26 mouse cellular contexts compared by ENCODE assay signal in the genomic region with DNA sequence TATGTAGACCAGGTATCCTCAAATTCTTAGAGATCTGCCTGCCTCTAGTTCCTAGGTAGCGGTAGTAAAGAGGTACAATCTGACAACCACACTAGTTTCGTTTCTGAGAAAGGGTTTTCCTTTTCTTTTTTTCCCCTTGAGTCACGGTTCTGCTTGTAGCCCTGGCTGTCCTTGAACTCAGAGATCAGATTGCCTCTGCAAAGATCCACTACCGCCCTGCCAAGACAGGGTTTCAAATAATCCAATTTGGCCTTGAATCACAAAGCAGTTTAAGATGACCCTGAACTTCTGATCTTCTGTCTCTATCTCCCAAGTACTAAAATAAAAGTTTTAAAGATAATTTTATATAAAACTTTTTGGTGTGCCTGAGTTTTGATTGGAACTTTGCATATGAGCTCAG. TPM values are rescaled to one million over a fixed set of nuclear protein-coding genes. Genes with fewer than 3 reads are reported as not detected.
A peak's percentile ranks its signal among the peaks of the same experiment; 100 is the strongest.
DNase-seq lines count a peak whose midpoint lies in the region; ATAC-seq and TF ChIP-seq lines count a peak whose summit lies in the region.
"Had no signal": no experiment of that assay in that cellular context is flagged by ENCODE, and none has a peak within 500 bp of the region (broad histone marks: within the 10 kb centered on the region; RNA-seq: fewer than 3 reads in every experiment).

No protein-coding gene starts in this region.

- ATAC-seq in liver, embryonic 12.5 days: no peak
- no peak for ATAC-seq in forebrain, embryonic 16.5 days
- ATAC-seq: forebrain, embryonic 13.5 days; forebrain, postnatal 0 days; hindbrain, embryonic 16.5 days; inflammation-experienced regulatory T-cells, adult 6 months; intestine, embryonic 16.5 days; Patski had no signal

- no peak for TF ChIP-seq POLR2A in liver, adult 2 months (IDR thresholded peaks at IDR 0.05; ENCODE audit: extremely low read depth, insufficient read depth, low read length)
- TF ChIP-seq POLR2A in CH12.LX (IDR thresholded peaks at IDR 0.05; ENCODE audit: low read depth, low read length): no peak

- peaks cover 20% of the 10 kb centered on the region for H3K4me1 ChIP-seq in liver, adult 2 months (ENCODE audit: control insufficient read depth, insufficient read depth, low read length)
- peaks cover 69% of the 10 kb centered on the region for H3K4me1 ChIP-seq in liver, embryonic 12.5 days
- peaks cover 2 to 38% of the 10 kb centered on the region in 2 experiments; a peak in 3 of 4 replicates for H3K4me1 ChIP-seq in CH12.LX (ENCODE audit: control insufficient read depth in 1 of 2, insufficient read depth in 2 of 2)
- peaks cover 13% of the 10 kb centered on the region for H3K4me1 ChIP-seq in forebrain, embryonic 16.5 days (replicated peaks; ENCODE audit: control insufficient read depth, insufficient read depth, low read length)

- no peaks in the 10 kb centered on the region for H3K9me3 ChIP-seq in liver, embryonic 12.5 days (replicated peaks)
- no peaks in the 10 kb centered on the region for H3K9me3 ChIP-seq in CH12.LX (replicated peaks; ENCODE audit: low read length)
- no peaks in the 10 kb centered on the region for H3K9me3 ChIP-seq in forebrain, embryonic 16.5 days (ENCODE audit: control insufficient read depth, low read length)
- H3K9me3 ChIP-seq: forebrain, embryonic 10.5 days; forebrain, embryonic 13.5 days; G1E; heart, embryonic 12.5 days; heart, embryonic 15.5 days; hindbrain, embryonic 10.5 days; hindbrain, embryonic 13.5 days had no signal

- dilution Hi-C loops in CH12.LX (cut with MboI; ENCODE audit: extremely low pct_ligation_motif_present, extremely low pct_unique_long_range_greater_than_20kb, low sequenced_read_pairs): no loop called here

- H3K4me2 ChIP-seq in liver, embryonic 12.5 days: no peak overlapping the region
- H3K4me2 ChIP-seq in CH12.LX (ENCODE audit: insufficient read depth, low read depth, poor library complexity, severe bottlenecking): no peak overlapping the region
- no peak overlapping the region for H3K4me2 ChIP-seq in forebrain, embryonic 16.5 days (ENCODE audit: low read length)
- H3K4me2 ChIP-seq: forebrain, embryonic 13.5 days; heart, embryonic 12.5 days; heart, embryonic 15.5 days; hindbrain, embryonic 13.5 days had no signal

- H3K27ac ChIP-seq in liver, adult 2 months (replicated peaks; ENCODE audit: insufficient read depth, low read depth, low read length): no peak overlapping the region
- H3K27ac ChIP-seq in liver, embryonic 12.5 days: no peak overlapping the region
- no peak overlapping the region for H3K27ac ChIP-seq in CH12.LX (ENCODE audit: insufficient read depth, low read depth)
- no peak overlapping the region for H3K27ac ChIP-seq in forebrain, embryonic 16.5 days (ENCODE audit: low read length)
- H3K27ac ChIP-seq: forebrain, embryonic 10.5 days; forebrain, embryonic 13.5 days; gastrocnemius, adult 2 months; heart, embryonic 15.5 days; hindbrain, embryonic 10.5 days; hindbrain, embryonic 13.5 days had no signal

- DNase-seq in adrenal gland, adult (ENCODE audit: inconsistent age in 2 of 2, low spot score in 1 of 2): peak; percentile 68 to 86
- DNase-seq in adrenal gland, postnatal 25 days: no peak
- peak; percentile 43 for DNase-seq in liver, adult 2 months (ENCODE audit: extremely low read depth, low read depth, low spot score)
- no peak for DNase-seq in CH12.LX (ENCODE audit: extremely low read depth)
- DNase-seq: cerebellum, adult 18-20 months; cerebellum, adult 9-10 months; cerebellum, postnatal 14 days; forebrain, postnatal 0 days; gastrocnemius, adult 2 months; gastrocnemius, postnatal 14 days; heart, adult 11 months; heart, postnatal 10 days; heart, postnatal 36 days had no signal

- no peaks in the 10 kb centered on the region for H3K27me3 ChIP-seq in liver, adult 2 months (ENCODE audit: control insufficient read depth, insufficient read depth, low read length)
- no peaks in the 10 kb centered on the region for H3K27me3 ChIP-seq in liver, embryonic 12.5 days (replicated peaks)
- no peaks in the 10 kb centered on the region for H3K27me3 ChIP-seq in CH12.LX (replicated peaks)
- no peaks in the 10 kb centered on the region for H3K27me3 ChIP-seq in forebrain, embryonic 16.5 days (replicated peaks; ENCODE audit: control insufficient read depth, insufficient read depth, low read length)
- H3K27me3 ChIP-seq: forebrain, embryonic 13.5 days; heart, embryonic 12.5 days; heart, embryonic 15.5 days; hindbrain, embryonic 13.5 days; Patski had no signal

- no peak for TF ChIP-seq EP300 in CH12.LX (IDR thresholded peaks at IDR 0.05; ENCODE audit: low read length)

- 36% methylated on average over 4 of the region's 4 CpGs for WGBS in liver, adult 2 months
- WGBS in liver, embryonic 12.5 days (ENCODE audit: insufficient replicate concordance): 68% methylated on average over 4 of the region's 4 CpGs
- WGBS in forebrain, embryonic 16.5 days: 93% methylated on average over 4 of the region's 4 CpGs

- no peaks in the 10 kb centered on the region for H3K36me3 ChIP-seq in liver, adult 2 months (ENCODE audit: control insufficient read depth, insufficient read depth, low read length)
- H3K36me3 ChIP-seq in liver, embryonic 12.5 days: no peaks in the 10 kb centered on the region
- H3K36me3 ChIP-seq in CH12.LX (replicated peaks in 1 of 2; ENCODE audit: control insufficient read depth in 1 of 2, insufficient read depth in 1 of 2, low read length in 1 of 2): peaks cover 0 to 24% of the 10 kb centered on the region in 2 experiments
- no peaks in the 10 kb centered on the region for H3K36me3 ChIP-seq in forebrain, embryonic 16.5 days (ENCODE audit: control insufficient read depth, insufficient read depth)
- H3K36me3 ChIP-seq: heart, embryonic 12.5 days; heart, embryonic 15.5 days; hindbrain, embryonic 10.5 days; hindbrain, embryonic 13.5 days had no signal

- no peak overlapping the region for H3K4me3 ChIP-seq in liver, adult 2 months (ENCODE audit: insufficient read depth, low read depth, low read length)
- no peak overlapping the region for H3K4me3 ChIP-seq in liver, embryonic 12.5 days
- H3K4me3 ChIP-seq in CH12.LX (replicated peaks in 1 of 3; ENCODE audit: low read depth in 2 of 3, low read length in 2 of 3, poor library complexity in 1 of 3): no peak overlapping the region
- H3K4me3 ChIP-seq in forebrain, embryonic 16.5 days (replicated peaks; ENCODE audit: low read length): no peak overlapping the region
- H3K4me3 ChIP-seq: forebrain, embryonic 10.5 days; forebrain, embryonic 13.5 days; gastrocnemius, adult 2 months; heart, embryonic 12.5 days; heart, embryonic 15.5 days; hindbrain, embryonic 10.5 days; hindbrain, embryonic 13.5 days had no signal

- in situ Hi-C loops in CH12.LX (cut with MboI; ENCODE audit: low pct_ligation_motif_present, low pct_unique_long_range_greater_than_20kb, low sequenced_read_pairs): no loop called here

- H3K79me2 ChIP-seq in liver, adult 2 months (ENCODE audit: control insufficient read depth, insufficient read depth, low read length): peaks cover 34% of the 10 kb centered on the region
- peaks cover 61% of the 10 kb centered on the region for H3K79me2 ChIP-seq in CH12.LX (replicated peaks; ENCODE audit: control insufficient read depth, extremely low read depth, insufficient read depth, poor library complexity, severe bottlenecking)

- no peak for TF ChIP-seq RAD21 in CH12.LX (IDR thresholded peaks at IDR 0.05; ENCODE audit: low read depth, low read length)

- no peak overlapping the region for H3K9ac ChIP-seq in liver, adult 2 months (ENCODE audit: low read depth, low read length)
- no peak overlapping the region for H3K9ac ChIP-seq in liver, embryonic 12.5 days
- H3K9ac ChIP-seq in CH12.LX (ENCODE audit: insufficient read depth, low read depth): no peak overlapping the region
- no peak overlapping the region for H3K9ac ChIP-seq in forebrain, embryonic 16.5 days (replicated peaks; ENCODE audit: low read depth, low read length)
- H3K9ac ChIP-seq: forebrain, embryonic 13.5 days; forebrain, postnatal 0 days; heart, embryonic 12.5 days; heart, embryonic 15.5 days; hindbrain, embryonic 13.5 days had no signal

- no peak for TF ChIP-seq CTCF in liver, adult 2 months (IDR thresholded peaks at IDR 0.05; ENCODE audit: low read depth, low read length)
- TF ChIP-seq CTCF in CH12.LX (conservative IDR thresholded peaks at IDR 0.05 in 1 of 2, IDR thresholded peaks at IDR 0.05 in 1 of 2; ENCODE audit: low read depth in 2 of 2, low read length in 2 of 2): no peak

TF ChIP-seq in CH12.LX, 34 proteins besides CTCF, POLR2A, EP300 and RAD21:
- peak; percentile 44 for TF ChIP-seq IRF4 (IDR thresholded peaks at IDR 0.05; ENCODE audit: low read depth, low read length)
- TF ChIP-seq HCFC1 (IDR thresholded peaks at IDR 0.05; ENCODE audit: low read depth, low read length): no peak
- 0 out of 2 replicates have a peak, but pooled peaks have one; percentile 17 for TF ChIP-seq BHLHE40 (IDR thresholded peaks at IDR 0.05; ENCODE audit: low read depth, low read length)
- no peak for TF ChIP-seq UBTF (IDR thresholded peaks at IDR 0.05; ENCODE audit: low read depth, low read length)
- no peak for TF ChIP-seq ZMIZ1 (IDR thresholded peaks at IDR 0.05; ENCODE audit: low read depth, low read length)

RNA-seq across cellular contexts. Expression of a gene that starts 23.9 kb away (rescaled TPM):
- total RNA-seq in adrenal gland, postnatal 25 days (2021): 85.5 and 96.0 TPM in 2 replicates
- 4.6 and 7.0 TPM in 2 replicates for total RNA-seq in liver, adult 2 months (2014; rRNA removed)
- 17.2 and 19.8 TPM in 2 replicates for polyA plus RNA-seq in liver, adult 2 months (2012; rRNA removed)
- 41.3 and 42.0 TPM in 2 replicates for polyA plus RNA-seq in liver, embryonic 12.5 days (2016; fragmentation: Nextera tagmentation; extraction: Ambion mirVana)
- total RNA-seq in CH12.LX (2012; rRNA removed) (19.0 and 20.6 TPM in 2 replicates), CH12.LX (2014; rRNA removed) (6.3 and 8.1 TPM in 2 replicates)
- 33.4 and 34.4 TPM in 2 replicates for polyA plus RNA-seq in CH12.LX (2012; ENCODE audit: insufficient read length, low read depth)
- 41.2 and 43.8 TPM in 2 replicates for polyA plus RNA-seq in forebrain, embryonic 16.5 days (2015; fragmentation: Nextera tagmentation; extraction: Ambion mirVana)

RNA-seq across cellular contexts. Expression of a gene that starts 50.6 kb away (rescaled TPM):
- 5.6 and 6.0 TPM in 2 replicates for total RNA-seq in adrenal gland, postnatal 25 days (2021)
- total RNA-seq in liver, adult 2 months (2014; rRNA removed): 0.13 and 0.55 TPM in 2 replicates
- polyA plus RNA-seq in liver, adult 2 months (2012; rRNA removed): 0.10 and 0.57 TPM in 2 replicates
- polyA plus RNA-seq in liver, embryonic 12.5 days (2016; fragmentation: Nextera tagmentation; extraction: Ambion mirVana): 4.0 and 5.1 TPM in 2 replicates
- total RNA-seq in CH12.LX (2012; rRNA removed) (12.0 and 13.3 TPM in 2 replicates), CH12.LX (2014; rRNA removed) (9.2 and 10.3 TPM in 2 replicates)
- polyA plus RNA-seq in CH12.LX (2012; ENCODE audit: insufficient read length, low read depth): 22.8 and 28.2 TPM in 2 replicates
- polyA plus RNA-seq in forebrain, embryonic 16.5 days (2015; fragmentation: Nextera tagmentation; extraction: Ambion mirVana): 45.8 and 49.2 TPM in 2 replicates
- polyA plus RNA-seq: inflammation-experienced regulatory T-cells, adult 6 months had no signal

Comparison
In these comparisons a context has a peak if more than half of its experiments do, and no peak if none do; other contexts are left out.
1. DNase-seq: peak in adrenal gland, adult (2 of 2) and liver, adult 2 months (single experiment); none in adrenal gland, postnatal 25 days (single experiment) and CH12.LX (single experiment).